Mouse (Mus musculus) C2C12 (cell line): Measurements from ENCODE around the gene Icmt.

Source experiments
- CEBPB ChIP-seq: IDR thresholded peaks from one replicate; pipeline ENCODE4 v1.6.1; 2011; ENCODE audit warnings: low read depth, mild to moderate bottlenecking, control low read depth, moderate library complexity
- CTCF ChIP-seq: IDR thresholded peaks from one replicate; pipeline ENCODE4 v1.5.1; 2011; ENCODE audit not compliant: control insufficient read depth, insufficient read depth, insufficient read length
- MYOD1 ChIP-seq: IDR thresholded peaks from one replicate; pipeline ENCODE4 v1.6.1; 2011; ENCODE audit warnings: low read depth; ENCODE audit not compliant: control insufficient read depth, insufficient read length

GRCm38 (mm10) chr4:152350722-152351421 is 53.8 kb downstream of the Icmt start:
- TF ChIP-seq CTCF (no peak), CEBPB (no peak), MYOD1 (no peak)
